15 mouse cellular contexts compared by ENCODE assay signal in the genomic region with DNA sequence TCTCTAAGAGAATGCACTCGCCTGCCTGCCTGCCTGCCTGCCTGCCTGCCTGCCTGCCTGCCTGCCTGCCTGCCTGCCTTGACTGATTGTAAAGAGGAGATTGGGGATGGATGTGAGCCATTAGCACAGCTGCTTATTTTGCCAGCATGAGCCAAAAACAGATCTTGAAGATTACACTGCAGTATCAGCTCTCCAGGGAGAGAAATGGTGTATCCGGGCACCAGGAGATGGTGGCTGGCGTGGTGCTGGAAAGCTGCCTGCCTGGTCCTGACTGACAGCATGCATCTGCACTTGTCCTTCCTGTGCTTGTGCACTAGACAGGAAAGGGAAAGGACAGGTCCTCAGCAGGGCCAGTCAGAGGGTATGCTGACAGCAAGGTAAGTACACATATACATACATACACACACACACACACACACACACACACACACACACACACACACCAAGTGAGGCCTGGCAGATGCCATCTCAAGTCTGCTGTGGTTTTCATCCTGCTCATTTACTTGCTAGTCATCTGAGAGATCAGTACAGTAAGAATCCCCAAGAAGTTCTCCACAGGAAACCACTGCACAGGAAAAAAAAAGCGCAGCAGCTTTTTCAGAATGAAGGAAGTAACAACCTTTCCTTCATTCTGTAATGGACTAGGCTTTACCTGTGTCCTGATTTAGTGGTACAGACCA. TPM values are rescaled to one million over a fixed set of nuclear protein-coding genes. Genes with fewer than 3 reads are reported as not detected.
DNase-seq lines count a peak whose midpoint lies in the region; ATAC-seq and TF ChIP-seq lines count a peak whose summit lies in the region.
"Had no signal": no experiment of that assay in that cellular context is flagged by ENCODE, and none has a peak within 500 bp of the region (broad histone marks: within the 10 kb centered on the region; RNA-seq: fewer than 3 reads in every experiment).

No protein-coding gene starts in this region.

- TF ChIP-seq POLR2A in heart, adult 2 months (IDR thresholded peaks at IDR 0.05; ENCODE audit: insufficient read depth, low read depth, low read length), result no peak

- H3K4me3 ChIP-seq in forebrain, embryonic 15.5 days, result no peak overlapping the region
- no peak overlapping the region for H3K4me3 ChIP-seq in forebrain, embryonic 13.5 days
- no peak overlapping the region for H3K4me3 ChIP-seq in heart, adult 2 months
- H3K4me3 ChIP-seq in midbrain, postnatal 0 days (ENCODE audit: low read depth, low read length), result no peak overlapping the region
- H3K4me3 ChIP-seq: erythroblast, embryonic 14.5 days; heart, embryonic 13.5 days; liver, embryonic 15.5 days had no signal

- H3K36me3 ChIP-seq in forebrain, embryonic 15.5 days, result peaks cover 18% of the 10 kb centered on the region
- H3K36me3 ChIP-seq in forebrain, embryonic 13.5 days (ENCODE audit: poor library complexity, severe bottlenecking), result peaks cover 31% of the 10 kb centered on the region
- 0 out of 2 replicates have a peak, but pooled peaks cover 1% of the 10 kb centered on the region for H3K36me3 ChIP-seq in heart, adult 2 months (ENCODE audit: control insufficient read depth, insufficient read depth, low read length)
- peaks cover 22% of the 10 kb centered on the region for H3K36me3 ChIP-seq in midbrain, postnatal 0 days (ENCODE audit: insufficient read depth, low read length)

- H3K27me3 ChIP-seq in forebrain, embryonic 15.5 days, result no peaks in the 10 kb centered on the region
- no peaks in the 10 kb centered on the region for H3K27me3 ChIP-seq in forebrain, embryonic 13.5 days
- H3K27me3 ChIP-seq in heart, adult 2 months (ENCODE audit: control insufficient read depth, insufficient read depth, low read length), result no peaks in the 10 kb centered on the region
- no peaks in the 10 kb centered on the region for H3K27me3 ChIP-seq in midbrain, postnatal 0 days (ENCODE audit: insufficient read depth, low read length)
- H3K27me3 ChIP-seq: heart, embryonic 13.5 days; liver, embryonic 15.5 days had no signal

- H3K4me2 ChIP-seq in forebrain, embryonic 15.5 days (replicated peaks), result no peak overlapping the region
- H3K4me2 ChIP-seq in forebrain, embryonic 13.5 days, result no peak overlapping the region
- no peak overlapping the region for H3K4me2 ChIP-seq in midbrain, postnatal 0 days (ENCODE audit: low read depth, low read length, poor library complexity, severe bottlenecking)
- H3K4me2 ChIP-seq: heart, embryonic 13.5 days; liver, embryonic 15.5 days had no signal

- H3K27ac ChIP-seq in forebrain, embryonic 15.5 days (replicated peaks), result peak overlapping the region; percentile 46; the same call in 1 of the 2 replicates
- no peak overlapping the region for H3K27ac ChIP-seq in forebrain, embryonic 13.5 days
- no peak overlapping the region for H3K27ac ChIP-seq in heart, adult 2 months
- H3K27ac ChIP-seq in midbrain, postnatal 0 days (ENCODE audit: low read depth, low read length), result no peak overlapping the region
- H3K27ac ChIP-seq: heart, embryonic 13.5 days; liver, embryonic 15.5 days had no signal

- H3K4me1 ChIP-seq in forebrain, embryonic 15.5 days, result peaks cover 9% of the 10 kb centered on the region
- H3K4me1 ChIP-seq in forebrain, embryonic 13.5 days, result peaks cover 4% of the 10 kb centered on the region; the same call in 1 of the 2 replicates
- H3K4me1 ChIP-seq in heart, adult 2 months (ENCODE audit: control insufficient read depth, insufficient read depth, low read length), result peaks cover 9% of the 10 kb centered on the region
- H3K4me1 ChIP-seq in midbrain, postnatal 0 days (ENCODE audit: insufficient read depth, low read length), result no peaks in the 10 kb centered on the region

- peaks cover 6% of the 10 kb centered on the region; the same call in 1 of the 2 replicates for H3K79me2 ChIP-seq in heart, adult 2 months (replicated peaks; ENCODE audit: control insufficient read depth, insufficient read depth, low read length)

- TF ChIP-seq CTCF in heart, adult 2 months (IDR thresholded peaks at IDR 0.05), result no peak
- TF ChIP-seq CTCF in midbrain, postnatal 0 days (IDR thresholded peaks at IDR 0.05), result no peak

- peak; percentile 38 for ATAC-seq in forebrain, embryonic 15.5 days (replicated peaks)
- ATAC-seq in forebrain, embryonic 13.5 days, result no peak
- ATAC-seq in midbrain, postnatal 0 days (ENCODE audit: low FRiP score), result no peak
- ATAC-seq: midbrain, embryonic 16.5 days had no signal

- WGBS in forebrain, embryonic 15.5 days, result 72% methylated on average over 4 of the region's 4 CpGs
- 87% methylated on average over 4 of the region's 4 CpGs for WGBS in forebrain, embryonic 13.5 days
- 56% methylated on average over 4 of the region's 4 CpGs for WGBS in heart, adult 2 months
- 82% methylated on average over 4 of the region's 4 CpGs for WGBS in midbrain, postnatal 0 days

- peak; percentile 28 for DNase-seq in thymus, postnatal 14 days
- no peak for DNase-seq in thymus, postnatal 10 days (ENCODE audit: low spot score in 2 of 2)
- DNase-seq in gastrocnemius, postnatal 10 days, result peak; percentile 38
- DNase-seq in heart, adult 2 months, result no peak
- no peak for DNase-seq in midbrain, postnatal 0 days (ENCODE audit: low spot score)
- no peak for DNase-seq in ovary, postnatal 14 days (ENCODE audit: low spot score)
- DNase-seq: cerebellum, adult 11-12 months; embryo, embryonic 11 days; right cerebral cortex, postnatal 14 days had no signal

- TF ChIP-seq EP300 in heart, adult 2 months (IDR thresholded peaks at IDR 0.05; ENCODE audit: insufficient read depth, low read depth, low read length), result no peak

- H3K9me3 ChIP-seq in forebrain, embryonic 15.5 days, result no peaks in the 10 kb centered on the region
- H3K9me3 ChIP-seq in forebrain, embryonic 13.5 days (replicated peaks), result no peaks in the 10 kb centered on the region
- H3K9me3 ChIP-seq in midbrain, postnatal 0 days (ENCODE audit: low read length), result no peaks in the 10 kb centered on the region
- H3K9me3 ChIP-seq: heart, embryonic 13.5 days; liver, embryonic 15.5 days had no signal

- intact Hi-C loops in heart, adult 2 months (cut with DNase I), result no loop called here

- H3K9ac ChIP-seq in forebrain, embryonic 15.5 days (replicated peaks), result no peak overlapping the region
- no peak overlapping the region for H3K9ac ChIP-seq in forebrain, embryonic 13.5 days
- no peak overlapping the region for H3K9ac ChIP-seq in heart, adult 2 months (ENCODE audit: low read depth, low read length)
- no peak overlapping the region; the same call in 1 of the 2 replicates for H3K9ac ChIP-seq in midbrain, postnatal 0 days (replicated peaks; ENCODE audit: low read length, poor library complexity, severe bottlenecking)
- H3K9ac ChIP-seq: heart, embryonic 13.5 days; liver, embryonic 15.5 days had no signal

RNA-seq across cellular contexts. Expression of a gene that starts 12.0 kb away (rescaled TPM):
- polyA plus RNA-seq in forebrain, embryonic 15.5 days (2015; fragmentation: Nextera tagmentation; extraction: Ambion mirVana), result 27.2 and 27.5 TPM in 2 replicates
- 16.8 and 18.9 TPM in 2 replicates for polyA plus RNA-seq in forebrain, embryonic 13.5 days (2015; fragmentation: Nextera tagmentation; extraction: Ambion mirVana)
- total RNA-seq in gastrocnemius, postnatal 10 days (2021), result 10 to 100 TPM; 35.2 to 37.9 TPM
- 10 to 100 TPM; 43.8 to 52.9 TPM for total RNA-seq in heart, adult 2 months (2021)
- 37.4 and 51.5 TPM in 2 replicates for polyA plus RNA-seq in heart, adult 2 months (2012; rRNA removed)
- total RNA-seq in midbrain, postnatal 0 days (2014; rRNA removed), result 102 and 129 TPM in 2 replicates
- 35.1 and 42.2 TPM in 2 replicates for polyA plus RNA-seq in midbrain, postnatal 0 days (2015; fragmentation: Nextera tagmentation; extraction: Ambion mirVana)

RNA-seq across cellular contexts. Expression of a gene that starts 47.5 kb away (rescaled TPM):
- 22.5 and 24.2 TPM in 2 replicates for polyA plus RNA-seq in forebrain, embryonic 15.5 days (2015; fragmentation: Nextera tagmentation; extraction: Ambion mirVana)
- 19.1 and 23.0 TPM in 2 replicates for polyA plus RNA-seq in forebrain, embryonic 13.5 days (2015; fragmentation: Nextera tagmentation; extraction: Ambion mirVana)
- 1 to 10 TPM; 8.6 to 8.8 TPM for total RNA-seq in gastrocnemius, postnatal 10 days (2021)
- 10 to 100 TPM; 10.0 to 10.8 TPM for total RNA-seq in heart, adult 2 months (2021)
- polyA plus RNA-seq in heart, adult 2 months (2012; rRNA removed), result 7.8 and 10.5 TPM in 2 replicates
- total RNA-seq in midbrain, postnatal 0 days (2014; rRNA removed), result 21.9 and 24.5 TPM in 2 replicates
- polyA plus RNA-seq in midbrain, postnatal 0 days (2015; fragmentation: Nextera tagmentation; extraction: Ambion mirVana), result 13.4 and 14.2 TPM in 2 replicates

Comparison
In these comparisons a context has a peak if more than half of its experiments do, and no peak if none do; other contexts are left out.
1. DNase-seq: peak in thymus, postnatal 14 days (single experiment) and gastrocnemius, postnatal 10 days (single experiment); none in thymus, postnatal 10 days (0 of 2), heart, adult 2 months (0 of 2), midbrain, postnatal 0 days (single experiment) and ovary, postnatal 14 days (single experiment).